Mouse (Mus musculus) layer of hippocampus, adult 9-10 months (tissue): Measurements from ENCODE around the gene Ccdc81.

Experiments used
- DNase-seq: peaks from one replicate; pipeline ENCODE4 v3.0.0; 2022; ENCODE audit warnings: low spot score

Gene Ccdc81

DNA sequence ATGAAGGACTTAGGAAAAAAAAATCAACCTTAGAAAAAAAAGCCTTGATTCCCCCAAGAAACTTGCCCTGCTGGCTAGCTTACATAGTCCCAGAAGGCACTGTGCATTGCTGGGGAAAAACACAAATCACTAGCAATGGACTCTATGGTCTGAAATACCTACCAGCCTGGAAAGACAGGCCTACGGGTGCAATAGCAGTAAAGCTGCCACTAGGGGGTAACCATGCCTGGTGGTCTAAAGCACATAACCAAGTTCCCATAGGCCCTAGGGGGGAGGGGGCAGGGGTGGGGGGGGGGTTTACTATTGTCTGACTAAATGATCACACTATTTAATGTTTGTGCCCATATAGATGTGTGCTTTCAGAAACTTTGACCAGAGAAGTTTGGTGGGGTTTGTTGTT, 38.7 kb downstream of the Ccdc81 start:
- no peak for DNase-seq

DNA sequence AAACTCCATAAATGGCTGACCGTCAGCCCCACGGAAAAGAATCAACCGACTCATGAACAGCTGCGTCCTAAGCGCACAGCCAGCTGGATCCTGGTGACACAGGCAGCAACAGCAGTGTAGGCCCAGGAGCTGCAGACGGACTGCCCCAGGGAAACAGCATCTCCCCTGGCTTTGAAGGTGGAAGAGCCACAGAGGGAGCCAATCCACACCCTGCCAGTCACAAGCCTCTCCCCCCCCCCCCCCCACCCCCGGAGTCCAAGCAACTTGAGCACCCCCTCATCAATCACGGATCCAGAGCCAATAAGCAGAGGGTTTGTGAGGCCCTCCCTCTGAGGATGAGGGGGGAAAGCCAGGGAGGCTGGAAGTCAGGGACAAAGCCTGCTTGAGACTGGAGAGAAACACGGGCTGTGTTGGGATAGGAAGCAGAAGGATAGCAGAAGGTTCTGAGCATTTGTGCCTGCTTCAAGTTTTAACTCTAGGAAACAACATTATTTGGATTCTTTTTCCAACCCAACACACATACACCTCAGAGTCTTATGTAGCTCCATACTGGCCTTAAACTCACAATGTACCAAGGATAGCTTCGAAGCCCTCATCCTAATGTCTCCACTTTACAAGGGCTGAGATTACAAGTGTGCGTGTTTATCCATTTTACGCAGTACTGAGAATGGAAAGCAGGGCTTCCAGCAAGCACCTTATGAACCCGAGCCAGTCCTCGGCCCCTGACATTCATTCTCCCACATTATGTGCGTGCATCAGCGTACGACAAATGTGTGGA, 46.8 kb downstream of the Ccdc81 start:
- no peak for DNase-seq

DNA sequence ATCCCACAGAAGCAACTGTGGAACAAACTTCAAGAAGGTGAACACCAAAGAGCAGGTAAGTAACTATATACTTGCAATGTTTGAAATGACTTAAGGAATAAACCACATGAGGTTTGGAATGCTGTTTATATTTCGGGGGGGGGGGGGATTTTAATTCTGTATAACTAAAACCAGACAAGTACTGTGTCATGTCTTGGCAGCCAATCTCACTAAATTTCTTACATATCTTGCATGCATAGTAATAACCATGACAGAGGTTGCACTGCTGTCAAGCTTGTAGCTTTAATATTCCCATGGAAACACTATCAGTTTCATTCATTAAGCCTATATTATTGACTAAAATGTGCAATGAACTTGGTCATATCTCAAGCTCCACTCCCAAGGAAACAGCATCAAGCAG, 48.2 kb downstream of the Ccdc81 start:
- no peak for DNase-seq

DNA sequence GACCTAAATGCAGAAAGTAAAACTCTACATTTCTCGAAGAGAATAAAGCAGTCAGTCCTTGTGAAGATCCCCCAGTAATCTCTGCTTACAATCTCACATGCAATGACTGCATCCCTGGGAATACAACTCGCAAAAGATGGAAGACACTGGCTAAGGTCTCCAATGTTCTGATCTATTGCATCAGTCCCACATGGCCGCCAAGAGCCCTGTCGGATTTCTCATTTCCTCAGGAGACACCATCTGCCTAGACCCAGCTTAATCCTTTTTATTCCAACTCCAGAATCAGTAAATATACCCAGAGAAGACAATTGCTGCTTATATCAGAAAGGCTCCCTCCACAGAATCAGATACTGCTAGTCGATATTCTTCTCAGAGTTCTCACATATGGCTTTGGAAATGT, 50.3 kb downstream of the Ccdc81 start:
- DNase-seq, result no peak

DNA sequence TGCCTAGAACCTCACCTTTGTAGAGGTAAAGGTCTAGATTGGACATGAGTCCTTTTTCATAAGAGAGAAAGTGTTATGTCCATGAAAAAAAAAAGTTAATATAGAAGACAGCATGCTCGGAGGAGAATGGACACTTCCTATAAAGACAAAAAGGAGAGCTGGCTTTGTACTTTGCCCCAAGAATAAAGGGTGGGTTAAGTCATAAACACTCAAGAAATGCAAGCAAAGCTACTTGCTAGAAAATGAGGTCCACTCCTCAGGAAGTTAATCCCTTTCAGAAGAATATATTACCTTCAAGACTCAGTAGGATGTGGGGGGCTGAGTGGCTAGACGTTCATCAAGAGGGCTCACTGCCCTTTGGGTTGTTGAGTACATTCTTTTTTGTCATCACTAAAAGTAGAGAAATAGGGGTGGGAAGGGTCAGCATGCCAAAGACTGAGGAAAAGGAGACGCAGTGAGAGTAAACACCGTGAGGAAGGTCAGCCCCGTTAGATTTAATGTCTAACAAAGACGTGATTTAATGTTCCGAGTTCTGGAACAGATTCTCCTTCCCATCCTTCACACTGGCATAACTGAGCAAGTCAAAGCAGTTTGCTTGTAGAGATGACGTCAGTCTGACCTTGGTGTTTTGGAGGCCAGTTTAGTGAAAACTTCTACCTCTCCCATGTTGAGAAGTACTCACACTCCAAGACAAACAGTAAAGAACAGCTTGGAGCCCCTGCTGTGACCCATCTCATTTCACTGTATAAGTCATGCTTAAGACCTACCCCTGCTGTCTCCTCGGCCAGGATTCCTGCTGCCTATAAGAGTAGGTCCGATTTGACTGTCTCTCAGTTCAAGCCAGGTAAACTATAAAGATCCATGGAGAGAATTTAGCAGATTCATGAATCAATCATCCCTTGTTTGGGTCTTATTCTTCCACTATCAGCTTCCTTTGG, 51.0 kb downstream of the Ccdc81 start:
- no peak for DNase-seq

DNA sequence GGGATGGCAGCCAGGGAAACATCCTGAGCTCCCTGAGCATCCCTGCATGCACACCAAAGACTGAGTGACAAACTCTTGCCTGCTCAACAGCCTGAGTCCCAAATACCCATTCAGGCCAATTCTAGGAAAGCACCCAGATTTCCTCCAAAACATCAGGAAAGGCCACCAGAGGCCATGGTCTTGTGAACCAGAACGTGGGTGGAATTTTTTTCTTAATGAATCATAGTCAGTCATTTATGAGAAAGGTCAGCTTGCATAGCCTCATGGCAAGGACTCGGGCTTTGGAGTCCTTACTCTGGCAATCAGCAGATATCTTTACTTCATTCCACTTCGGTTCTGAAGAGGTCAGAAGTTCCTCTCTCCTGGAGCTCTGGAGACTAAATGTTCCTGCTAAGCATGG, 52.9 kb downstream of the Ccdc81 start:
- no peak for DNase-seq

DNA sequence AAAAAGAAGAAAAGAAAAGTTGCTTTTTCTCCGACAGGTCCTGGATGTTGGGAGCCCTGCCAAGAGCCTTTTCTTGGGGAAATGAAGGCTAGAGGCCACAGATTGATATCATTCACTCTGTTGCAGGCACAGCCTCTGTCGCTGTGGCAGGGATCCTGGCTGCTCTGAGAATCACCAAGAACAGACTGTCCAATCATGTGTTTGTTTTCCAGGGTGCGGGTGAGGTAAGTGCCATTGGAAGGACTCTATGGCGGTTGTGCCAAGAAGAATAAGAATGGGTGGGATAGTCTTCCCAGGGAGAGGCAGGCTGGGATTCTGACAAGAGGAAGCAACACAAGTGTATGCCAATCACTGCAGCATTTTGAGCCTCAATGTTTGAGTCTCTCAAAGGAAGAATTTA, 57.8 kb downstream of the Ccdc81 start:
- no peak for DNase-seq

DNA sequence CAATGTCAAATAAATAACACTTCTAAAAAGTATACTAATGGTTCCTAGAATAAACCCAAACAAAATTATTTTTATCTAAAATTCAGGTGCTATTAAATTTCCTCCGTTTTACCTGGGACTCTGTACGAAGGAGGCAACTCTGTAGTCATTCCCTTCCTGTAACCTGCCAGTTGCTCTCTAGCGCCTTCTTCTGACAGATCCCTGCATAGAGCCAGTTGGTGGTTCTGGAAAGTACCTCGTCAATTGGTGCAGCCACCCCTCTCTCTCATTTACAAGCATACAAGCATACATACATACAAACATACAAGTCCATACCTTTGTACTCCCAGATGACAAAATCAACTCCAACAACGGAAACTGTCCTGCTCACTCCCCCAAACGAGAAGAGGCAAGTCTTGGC, 59.9 kb downstream of the Ccdc81 start:
- no peak for DNase-seq

DNA sequence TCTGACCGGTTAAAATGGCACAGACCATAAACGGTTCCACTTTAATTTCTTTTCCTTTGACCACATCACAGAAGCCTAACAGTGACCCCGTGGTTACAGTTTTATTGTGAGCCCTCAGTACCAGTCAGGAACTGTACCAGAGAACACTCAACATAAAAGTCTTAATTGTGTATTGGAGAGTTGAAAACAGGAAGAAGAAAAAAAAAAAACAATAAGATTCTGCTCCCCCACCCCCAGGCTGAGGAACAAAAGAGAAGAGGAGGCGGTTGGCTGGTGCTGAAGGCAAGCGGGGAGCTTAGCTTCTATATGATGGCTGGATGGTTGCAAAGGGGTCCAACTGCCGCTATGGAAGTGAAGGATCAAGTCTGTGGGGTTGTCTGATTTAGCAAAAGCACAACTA, 60.3 kb downstream of the Ccdc81 start:
- no peak for DNase-seq

DNA sequence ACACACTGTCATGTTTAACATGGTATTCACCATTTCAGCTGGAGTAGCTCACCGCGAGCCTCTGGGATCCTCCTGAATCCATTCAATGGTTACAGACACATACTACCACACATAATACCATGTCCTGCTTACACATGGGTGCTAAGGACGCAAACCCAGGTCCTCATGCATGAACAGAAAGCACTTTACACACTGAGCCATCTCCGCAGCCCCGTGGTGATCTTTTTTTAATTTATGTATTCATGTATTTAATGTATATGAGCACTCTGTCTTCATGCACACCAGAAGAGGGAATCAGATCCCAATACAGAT, 61.1 kb downstream of the Ccdc81 start:
- DNase-seq, result no peak

DNA sequence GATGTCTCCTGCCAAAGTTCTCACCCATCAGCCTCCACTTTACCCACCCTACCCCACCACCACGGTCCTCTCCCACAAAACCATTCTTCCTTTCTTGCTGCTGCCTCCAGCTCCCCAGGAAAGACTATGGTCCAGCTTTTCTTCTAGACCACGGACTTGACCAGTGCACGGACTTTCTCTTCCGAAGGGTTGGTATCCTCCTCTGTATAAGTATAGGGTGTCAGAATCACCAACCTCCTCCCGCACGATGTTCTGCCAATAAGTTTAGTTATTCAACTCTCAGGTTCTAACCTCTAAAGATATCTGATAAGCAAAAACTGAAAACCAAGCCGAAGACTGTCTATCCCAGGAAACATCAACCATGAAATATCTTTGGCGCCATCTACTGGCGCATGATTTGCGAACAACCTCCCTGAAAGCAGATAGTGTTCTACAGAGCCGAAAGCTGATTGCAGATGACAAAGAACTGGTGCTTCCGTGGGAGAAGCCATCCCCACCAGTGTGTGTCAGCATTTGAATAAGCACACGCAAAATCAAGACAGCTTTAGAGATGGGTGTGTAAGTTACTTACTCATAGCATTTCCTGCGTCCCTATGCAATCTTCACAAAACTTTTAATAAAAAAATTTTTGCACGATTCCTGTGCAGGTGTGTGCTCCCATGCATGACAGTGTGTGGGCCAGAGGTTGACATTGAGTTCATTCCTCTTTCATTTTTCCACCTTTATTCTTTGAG, 61.6 kb downstream of the Ccdc81 start:
- DNase-seq, result peak; percentile 92

DNA sequence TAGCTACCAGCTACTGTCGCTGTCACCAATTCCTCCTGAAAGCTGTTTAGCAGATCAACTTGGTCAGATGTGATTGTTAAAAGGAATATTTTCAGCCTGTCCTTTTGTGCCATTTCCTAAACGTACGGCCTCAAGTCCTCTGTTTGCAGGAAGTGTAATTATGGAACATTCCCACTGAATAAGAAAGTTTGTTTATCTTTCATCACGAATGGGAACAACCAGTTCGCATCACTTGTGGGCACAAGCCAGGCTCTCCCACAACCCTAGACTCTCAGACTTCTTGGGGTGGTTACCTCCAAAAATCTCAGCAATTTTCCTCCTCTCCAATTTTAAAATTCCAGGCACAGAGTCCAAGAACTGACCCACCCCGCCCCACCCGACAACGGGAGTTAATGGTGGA, 63.7 kb downstream of the Ccdc81 start:
- no peak for DNase-seq

DNA sequence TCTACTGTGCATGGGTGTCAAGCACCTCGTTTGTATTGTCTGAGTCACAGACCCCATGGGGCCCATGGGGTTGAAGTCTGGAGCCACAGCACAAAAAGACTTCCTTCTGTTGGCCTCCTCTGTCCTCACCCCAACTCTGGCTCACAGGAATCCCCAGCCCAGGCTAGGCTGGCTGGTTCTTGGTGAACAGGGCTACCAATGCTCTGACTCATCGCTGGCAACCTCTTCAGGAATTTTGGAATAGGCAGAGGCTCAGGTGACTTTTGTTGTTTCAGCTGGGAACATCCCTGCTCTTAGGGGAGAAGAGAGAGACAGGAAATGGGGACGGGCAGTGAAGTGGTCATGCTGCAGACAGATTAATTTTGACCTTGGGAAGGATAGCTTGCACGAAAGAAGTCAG, 65.6 kb downstream of the Ccdc81 start:
- no peak for DNase-seq

DNA sequence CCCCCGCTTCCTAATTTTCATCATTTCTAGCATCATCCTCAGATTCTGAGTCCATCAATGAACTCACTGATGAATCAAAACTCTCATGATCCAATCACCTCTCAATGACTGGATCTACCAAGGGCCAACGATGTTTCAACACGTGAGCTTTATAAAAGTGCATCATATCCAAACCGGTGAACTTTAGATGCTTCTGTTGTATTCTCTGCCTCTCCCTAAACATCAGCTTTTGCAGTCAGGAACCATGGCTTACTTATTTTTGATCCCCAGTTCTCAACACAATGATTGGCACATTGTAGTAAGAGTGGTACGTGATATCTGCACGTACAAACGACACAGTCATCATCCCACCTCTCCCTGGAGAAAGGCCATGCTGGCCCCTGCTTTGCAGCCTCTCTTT, 66.8 kb downstream of the Ccdc81 start:
- DNase-seq, result no peak

DNA sequence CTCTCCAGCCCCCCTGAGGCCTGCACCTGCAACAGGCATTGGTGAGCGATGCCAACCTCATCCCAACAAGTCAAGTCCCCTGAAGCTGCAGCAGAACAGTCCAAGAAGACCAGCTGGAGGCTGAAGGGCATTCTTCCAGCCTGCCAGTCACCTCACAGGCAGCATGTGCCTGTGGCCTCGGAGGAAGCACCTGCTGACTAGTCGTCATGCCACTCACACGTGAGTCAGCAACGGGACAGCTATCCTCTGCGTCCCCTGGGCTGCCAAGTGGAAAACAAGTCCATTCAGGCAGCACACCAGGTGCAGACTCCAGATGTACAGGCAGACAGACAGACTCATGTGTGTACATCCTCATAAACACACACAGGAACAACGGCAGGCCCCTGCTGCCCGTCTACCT, 67.9 kb downstream of the Ccdc81 start:
- no peak for DNase-seq

DNA sequence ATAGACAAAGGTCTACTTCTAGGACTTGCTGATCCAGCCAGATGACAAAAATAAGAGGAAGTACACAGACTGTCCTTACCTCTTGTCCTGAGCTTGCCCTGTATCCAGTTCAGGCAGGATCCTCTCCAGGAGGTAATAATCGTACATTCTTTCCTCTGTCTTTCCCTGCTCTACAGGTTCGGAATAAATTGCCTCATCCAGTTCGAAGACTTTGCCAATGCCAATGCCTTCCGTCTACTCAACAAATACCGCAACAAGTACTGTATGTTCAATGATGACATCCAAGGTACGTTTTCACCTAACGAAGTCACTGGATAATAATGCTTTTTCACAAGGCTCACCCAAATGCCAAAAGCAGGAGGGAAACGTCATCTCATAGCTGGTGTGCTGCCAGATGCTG, 69.9 kb downstream of the Ccdc81 start:
- DNase-seq, result no peak

DNA sequence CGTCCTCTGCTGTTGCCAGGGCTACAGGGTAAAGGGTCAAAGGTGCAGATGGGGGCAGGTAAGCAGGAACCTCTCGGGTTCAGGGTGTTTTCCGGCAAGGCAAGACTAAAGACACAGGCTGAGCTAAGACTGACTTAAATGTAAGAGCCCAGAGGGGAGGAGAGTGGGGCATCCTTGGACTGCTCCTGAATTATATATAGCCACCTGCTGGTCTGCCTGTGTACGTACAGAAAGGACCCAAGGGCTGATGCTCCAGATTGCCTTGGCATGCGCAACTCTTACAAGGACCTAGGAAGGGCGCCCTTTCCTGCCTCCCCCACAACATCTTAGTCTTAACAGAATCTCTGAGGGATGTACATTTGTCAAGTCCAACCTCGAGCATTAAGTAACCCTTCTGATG, 74.2 kb downstream of the Ccdc81 start:
- DNase-seq, result no peak

DNA sequence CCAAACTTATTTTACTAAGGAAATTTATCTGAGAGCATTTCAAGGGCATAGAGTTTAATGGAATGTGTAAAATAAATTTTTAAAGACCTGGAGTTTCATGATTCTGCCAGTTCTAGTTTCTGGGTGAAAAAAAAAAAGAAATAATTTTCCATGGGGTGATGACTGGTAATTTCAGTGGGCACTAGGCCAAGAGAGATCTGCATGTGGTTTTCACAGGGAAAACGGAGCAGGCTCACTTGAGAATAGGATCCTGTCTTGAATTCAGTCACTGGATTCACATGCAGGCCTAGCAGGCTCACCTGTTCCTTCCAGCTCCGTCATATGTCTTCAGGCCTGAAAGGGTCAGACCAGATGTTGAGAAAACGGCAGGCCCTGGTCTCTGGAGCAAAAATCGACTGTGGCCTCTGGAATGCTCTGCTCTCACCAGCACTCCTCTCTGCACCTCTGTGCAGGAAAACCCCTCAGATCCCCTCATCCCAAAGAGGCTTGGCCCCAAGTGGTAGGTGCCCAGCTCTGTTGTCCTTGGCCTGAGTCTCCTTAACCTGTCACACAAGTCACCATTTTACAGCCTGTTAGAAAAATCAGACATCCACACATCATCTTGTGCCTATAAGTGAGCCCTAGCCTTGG, 74.9 kb downstream of the Ccdc81 start:
- no peak for DNase-seq
